Mouse (Mus musculus) ES-CJ7 (cell line): ENCODE measurements around the gene Cdkl3.

Source experiments
- DNase-seq: peaks from one replicate; pipeline ENCODE4 v3.0.0; 2011; ENCODE audit warnings: low read depth, low spot score

Gene Cdkl3

DNA sequence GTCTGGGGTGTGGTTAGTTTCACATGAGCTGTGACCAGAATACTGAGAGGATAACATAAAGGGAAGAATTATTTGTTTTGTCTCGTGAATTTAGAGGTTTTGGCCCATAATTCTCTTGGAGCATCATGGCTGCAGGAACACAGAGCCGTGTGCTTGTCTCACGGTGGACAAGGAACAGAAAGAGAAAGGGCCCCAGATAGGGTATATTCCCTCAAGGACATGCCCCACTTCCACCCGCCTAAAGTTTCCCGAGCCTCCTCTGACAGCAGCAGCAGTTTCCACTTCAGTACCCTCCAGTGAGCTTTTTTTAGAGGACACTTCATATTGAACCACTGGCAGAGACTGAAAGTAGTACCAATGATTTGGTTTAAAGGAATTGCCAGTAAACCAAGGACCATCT lies 7.5 kb downstream of the Cdkl3 start:
- DNase-seq: no peak

DNA sequence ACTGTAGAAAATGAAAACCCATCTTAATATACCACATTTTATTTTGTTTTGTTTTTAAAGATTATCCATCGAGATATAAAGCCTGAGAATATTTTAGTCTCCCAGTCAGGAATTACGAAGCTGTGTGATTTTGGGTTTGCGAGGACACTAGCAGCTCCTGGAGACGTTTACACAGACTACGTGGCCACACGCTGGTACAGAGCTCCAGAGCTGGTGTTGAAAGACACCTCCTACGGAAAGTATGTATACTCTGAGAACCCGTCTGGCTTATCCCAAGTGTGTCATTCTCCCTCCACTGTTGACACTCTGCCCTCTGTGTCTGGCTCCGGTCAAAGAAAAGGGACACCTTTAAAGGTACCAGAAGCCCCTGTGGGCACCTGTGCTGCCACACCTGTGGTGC lies 14.2 kb downstream of the Cdkl3 start:
- DNase-seq: no peak

DNA sequence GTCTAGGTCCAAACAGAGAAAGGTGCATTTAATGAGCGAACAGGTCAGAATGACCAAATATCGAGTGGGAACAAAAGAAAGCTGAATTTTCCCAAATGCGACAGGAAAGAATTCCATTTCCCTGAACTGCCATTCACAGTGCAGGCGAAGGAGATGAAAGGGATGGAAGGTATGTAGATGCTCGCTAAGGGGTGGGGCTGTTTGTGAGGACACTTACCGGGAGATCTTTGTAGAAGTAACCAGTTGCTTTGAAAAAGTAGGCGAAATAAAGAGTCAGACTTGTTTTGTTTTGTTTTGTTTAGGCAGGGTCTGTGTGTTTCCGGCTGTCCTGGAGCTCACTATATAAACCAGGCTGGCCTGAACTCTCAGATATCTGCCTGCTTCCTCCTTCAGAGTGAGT lies 28.3 kb downstream of the Cdkl3 start:
- DNase-seq: peak; percentile 57

DNA sequence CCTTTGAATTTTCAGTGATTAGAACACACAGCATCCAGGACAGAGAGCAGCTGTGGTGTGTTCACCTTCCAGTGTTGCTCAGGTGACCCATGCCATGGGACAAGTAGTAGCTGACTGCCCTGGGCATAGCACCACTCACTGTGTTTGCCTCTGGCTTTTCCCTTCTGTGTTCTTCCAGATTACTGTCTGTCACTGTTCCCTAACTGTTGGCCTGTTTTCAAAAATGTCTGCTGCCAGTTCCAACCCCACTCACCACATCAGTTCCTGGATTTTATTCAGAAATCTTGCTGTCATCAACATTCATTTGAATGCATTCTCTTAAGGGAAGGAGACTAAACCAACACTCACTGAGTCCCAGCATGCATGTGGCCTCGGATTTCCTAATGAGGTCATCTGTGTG lies 29.9 kb downstream of the Cdkl3 start:
- DNase-seq: no peak

DNA sequence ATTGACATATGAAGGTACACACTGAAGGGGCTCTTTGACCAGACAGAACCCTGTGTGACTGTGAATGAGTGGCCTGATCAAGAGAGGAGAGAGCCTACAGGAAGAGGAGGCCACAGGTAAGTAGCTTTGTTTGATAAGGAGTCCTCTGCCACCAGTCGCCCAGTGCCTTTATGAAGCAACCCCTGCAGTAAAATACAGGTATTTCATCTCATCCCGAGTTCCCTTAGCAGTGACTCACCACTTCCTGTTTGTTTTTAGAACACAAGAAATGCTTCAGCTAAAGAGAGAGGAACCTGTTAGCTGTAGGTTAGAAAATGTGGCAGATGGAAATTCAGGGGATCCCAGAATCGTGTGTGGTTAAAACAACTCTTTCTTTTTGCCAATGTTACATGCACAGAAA lies 31.9 kb downstream of the Cdkl3 start:
- no peak for DNase-seq

DNA sequence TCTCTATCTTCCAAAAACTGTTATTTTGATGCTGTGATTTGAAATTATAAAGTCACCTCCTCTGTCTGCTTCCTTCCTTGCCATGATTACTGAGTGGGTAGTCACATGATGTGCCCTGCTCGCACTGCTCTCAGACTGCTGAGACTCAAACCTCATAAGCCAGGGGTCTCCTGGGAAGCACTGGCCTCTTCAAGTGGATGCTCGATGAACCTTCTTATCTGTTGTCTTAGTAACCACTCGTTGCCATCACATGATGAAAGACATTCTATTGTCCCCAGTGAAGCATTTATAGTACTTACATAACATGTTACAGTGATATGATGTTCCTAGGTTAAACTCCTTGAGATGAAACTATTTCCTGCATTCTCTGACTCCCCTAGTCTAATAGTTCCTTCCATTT lies 33.6 kb downstream of the Cdkl3 start:
- DNase-seq: no peak

DNA sequence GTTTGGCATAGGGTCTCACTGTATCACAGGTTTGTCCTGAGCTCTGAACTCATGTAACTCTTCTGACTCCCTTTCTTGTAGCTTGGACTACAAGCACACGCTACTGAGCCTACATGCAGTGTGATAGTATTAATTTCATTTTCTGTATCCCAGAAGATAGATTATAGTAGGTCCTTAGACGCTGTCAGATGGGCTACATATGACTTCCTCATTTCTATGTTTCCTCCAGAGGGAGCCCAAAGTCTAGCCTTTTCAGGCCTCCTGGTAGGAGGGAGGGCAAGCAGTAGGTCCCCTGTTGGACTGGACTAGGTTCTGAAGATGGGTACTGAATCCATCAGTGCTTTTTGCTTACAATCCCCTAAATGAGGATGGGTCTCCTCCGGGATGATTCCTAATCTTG lies 39.2 kb downstream of the Cdkl3 start:
- no peak for DNase-seq

DNA sequence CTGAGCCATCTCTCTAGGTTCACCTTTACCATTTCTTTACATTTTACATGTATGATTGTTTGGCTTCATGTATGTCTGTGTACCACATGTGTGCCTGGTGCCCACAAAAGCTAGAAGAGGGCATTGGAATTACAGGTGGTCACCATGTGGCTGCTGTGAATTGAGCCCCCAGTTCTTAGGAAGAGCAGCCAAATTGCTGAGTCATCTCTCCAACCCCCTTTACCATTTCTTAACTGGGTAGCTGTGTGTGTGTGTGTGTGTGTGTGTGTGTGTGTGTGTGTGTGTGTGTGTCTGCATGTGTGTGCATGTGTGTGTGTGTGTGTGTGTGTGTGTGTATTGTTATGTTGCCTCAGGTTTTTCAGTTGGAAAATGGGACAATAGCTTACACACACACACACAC lies 40.1 kb downstream of the Cdkl3 start:
- no peak for DNase-seq

DNA sequence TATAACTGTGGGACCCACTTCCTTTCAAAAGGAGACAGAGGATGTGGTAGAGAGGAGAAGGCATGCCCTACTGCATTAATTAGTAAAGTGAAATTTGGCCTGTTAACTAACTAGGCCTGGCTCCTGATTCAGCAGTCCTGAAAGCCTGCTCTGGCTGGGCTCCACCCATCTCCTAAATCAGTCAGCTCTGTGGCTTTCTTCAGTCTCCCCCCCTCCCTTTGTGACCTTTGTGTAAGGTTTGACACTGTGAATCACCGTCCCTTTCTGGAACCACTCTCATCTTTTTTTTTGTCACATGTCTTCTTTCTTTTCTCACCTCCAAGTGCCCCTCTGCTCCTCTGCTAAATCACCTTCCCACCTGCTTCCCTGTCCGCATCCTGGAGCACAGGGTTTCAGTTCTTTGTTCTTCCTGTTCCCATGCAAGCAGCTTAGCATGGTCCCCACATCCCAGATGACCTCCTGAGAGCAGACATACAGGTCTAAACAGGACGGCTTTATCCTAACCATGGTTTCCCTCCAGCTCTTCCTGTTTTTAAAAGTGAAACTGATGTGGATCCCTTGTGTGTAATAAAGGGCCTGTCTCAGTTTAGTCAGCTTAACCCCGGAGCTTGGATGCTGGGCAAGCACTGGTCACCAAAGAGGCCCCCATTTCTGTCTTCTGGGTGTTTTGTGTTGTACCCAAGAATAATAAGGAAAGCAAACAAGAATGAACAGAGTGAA lies 42.6 kb downstream of the Cdkl3 start:
- peak; percentile 22 for DNase-seq

DNA sequence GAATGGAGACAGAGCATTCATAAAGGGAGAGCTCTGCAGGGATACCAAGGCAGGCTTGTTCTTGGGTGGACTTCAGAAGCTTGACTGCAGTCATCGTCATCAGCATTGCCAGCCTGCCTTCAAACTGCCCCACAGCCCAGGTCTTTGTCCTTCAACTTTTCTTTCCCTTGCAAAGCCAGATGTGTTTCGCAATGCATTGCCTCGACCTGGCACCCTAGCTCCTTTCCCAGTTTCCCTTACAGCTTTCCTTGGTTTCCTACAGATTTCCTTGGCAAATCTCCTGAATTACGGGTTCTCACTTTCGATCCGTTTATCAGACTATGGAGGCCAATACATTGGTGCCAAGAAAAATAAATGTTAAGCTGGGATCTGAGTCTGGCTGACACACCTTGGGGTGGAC lies 49.4 kb downstream of the Cdkl3 start:
- DNase-seq: no peak

DNA sequence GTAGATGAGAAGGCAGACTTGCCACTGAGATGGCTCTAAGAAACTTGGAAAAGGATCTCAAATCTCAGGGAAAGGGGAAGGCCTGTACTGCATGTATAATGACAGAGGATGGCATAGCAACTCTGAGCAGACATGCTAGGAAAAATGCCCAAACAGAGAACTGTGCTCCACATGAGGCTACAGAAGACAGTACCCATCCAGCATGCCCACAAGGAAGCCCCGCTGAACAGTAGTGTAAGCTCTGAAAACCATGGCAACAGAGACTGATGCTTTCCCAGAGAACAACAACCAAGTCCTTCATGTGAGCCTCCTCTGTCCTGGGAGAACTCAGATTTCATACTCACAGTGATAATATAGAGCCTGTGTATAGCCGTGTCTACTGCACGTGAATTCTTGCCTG lies 50.7 kb downstream of the Cdkl3 start:
- DNase-seq: no peak

DNA sequence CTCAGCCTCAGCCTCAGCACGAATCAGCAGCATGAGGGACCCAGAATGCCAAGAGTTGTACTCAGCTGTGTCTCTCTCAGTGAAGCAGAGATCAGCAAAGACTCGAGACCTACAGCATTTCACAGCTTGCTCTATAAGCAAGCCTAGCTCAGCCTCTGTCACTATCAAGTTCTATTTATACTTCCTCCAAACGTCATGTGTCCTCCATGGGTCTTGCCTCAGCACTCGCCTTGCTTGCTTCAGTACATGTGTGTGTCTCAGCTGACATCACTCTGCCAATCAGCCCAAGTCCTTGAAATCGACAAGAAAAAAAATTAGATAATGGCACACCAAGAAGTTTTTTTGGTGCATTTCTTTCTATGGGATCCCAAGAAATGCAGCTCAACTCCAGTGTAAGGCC lies 52.2 kb downstream of the Cdkl3 start:
- no peak for DNase-seq

DNA sequence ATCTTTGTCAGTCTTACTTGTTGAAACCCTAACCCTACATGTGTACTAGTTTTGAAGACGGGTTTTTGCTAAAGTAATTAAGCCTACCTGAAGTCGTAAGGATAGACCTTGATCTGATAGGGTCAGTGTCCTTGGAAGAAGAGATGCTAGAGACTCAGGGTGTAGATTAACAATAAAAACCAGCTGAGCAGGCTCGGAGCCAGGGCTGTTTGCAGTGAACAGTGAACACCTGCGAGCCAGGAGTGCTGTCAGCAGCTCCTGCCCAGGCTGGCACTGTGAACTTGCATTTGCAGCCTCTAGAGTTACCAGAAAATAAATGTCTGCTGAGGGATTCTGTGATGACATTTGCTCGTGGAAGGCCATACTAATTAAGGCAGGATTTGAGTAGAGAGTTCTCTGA lies 55.0 kb downstream of the Cdkl3 start:
- no peak for DNase-seq

DNA sequence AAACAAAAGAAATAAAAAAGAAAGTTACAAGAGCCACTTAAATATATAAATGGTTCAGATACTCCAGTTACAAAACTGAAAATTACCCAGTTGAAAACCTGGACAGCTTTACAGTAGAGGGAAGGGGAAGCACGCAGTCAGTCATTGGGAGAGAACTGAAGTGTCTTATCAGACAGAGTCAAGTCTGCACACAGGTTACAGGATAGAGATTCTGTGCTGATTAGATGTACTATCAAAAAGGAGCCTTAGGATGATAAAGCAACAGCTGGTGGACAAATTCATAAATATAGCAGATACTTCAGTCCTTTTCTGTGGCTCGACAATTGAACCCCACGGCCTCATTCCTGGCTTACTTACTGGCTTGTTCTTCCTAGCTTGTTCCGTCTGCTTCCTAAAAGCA lies 56.3 kb downstream of the Cdkl3 start:
- no peak for DNase-seq

DNA sequence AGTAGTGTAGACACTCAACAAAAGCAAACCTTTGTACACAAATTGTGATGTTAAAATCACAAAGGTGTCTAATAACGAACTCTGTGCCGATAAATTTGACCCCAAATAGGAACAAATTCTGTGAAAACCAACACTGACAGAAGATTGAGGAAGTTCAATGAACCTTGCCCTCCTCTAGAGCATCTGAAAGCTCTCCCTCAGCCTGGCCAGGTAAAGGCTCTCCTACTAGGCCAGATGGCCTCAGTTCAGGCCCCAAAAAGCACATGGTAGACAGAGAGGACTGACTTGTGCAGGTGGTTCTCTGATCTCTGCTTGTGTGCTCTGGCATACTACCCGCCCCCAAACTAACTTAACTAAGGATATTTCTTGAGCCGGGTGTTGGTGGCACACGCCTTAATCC lies 58.4 kb downstream of the Cdkl3 start:
- no peak for DNase-seq

DNA sequence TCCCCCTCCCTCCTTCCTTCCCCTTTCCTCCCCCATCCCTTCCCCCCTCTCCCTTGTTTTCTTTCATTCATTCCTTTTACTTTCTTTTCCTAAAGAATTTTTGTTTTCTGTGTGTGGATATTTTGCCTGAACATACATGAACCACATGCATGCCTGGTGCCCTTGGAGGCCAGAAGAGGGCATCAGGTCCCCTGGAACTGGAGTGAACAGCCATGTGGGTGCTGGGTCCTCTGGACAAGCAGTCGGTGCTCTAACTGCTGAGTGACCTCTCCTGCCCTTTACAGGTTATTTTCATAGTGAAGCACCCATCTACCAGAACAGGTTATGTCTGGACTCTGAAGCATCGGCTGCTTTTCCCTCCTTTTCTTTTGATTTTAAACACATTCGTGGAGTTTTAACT lies 60.4 kb downstream of the Cdkl3 start:
- no peak for DNase-seq

DNA sequence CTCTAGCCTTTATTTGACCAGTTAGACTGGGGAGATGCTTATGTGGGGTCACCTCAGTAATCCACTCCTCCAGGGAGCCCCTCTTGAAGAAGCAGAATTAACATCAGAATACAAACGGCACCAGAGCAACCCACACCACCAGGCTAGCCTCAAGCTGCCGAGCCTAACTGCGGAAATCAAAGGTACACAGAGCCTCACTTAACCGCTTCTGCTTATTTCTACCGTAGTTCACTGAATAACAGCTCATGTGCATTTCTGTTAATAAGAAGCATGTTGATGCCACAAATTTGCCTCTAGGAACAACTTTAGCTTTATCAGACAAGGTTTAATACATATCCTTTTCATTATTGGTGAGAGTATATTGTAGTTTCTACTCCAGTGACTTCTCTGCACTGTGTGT lies 61.8 kb downstream of the Cdkl3 start:
- peak; percentile 36 for DNase-seq

DNA sequence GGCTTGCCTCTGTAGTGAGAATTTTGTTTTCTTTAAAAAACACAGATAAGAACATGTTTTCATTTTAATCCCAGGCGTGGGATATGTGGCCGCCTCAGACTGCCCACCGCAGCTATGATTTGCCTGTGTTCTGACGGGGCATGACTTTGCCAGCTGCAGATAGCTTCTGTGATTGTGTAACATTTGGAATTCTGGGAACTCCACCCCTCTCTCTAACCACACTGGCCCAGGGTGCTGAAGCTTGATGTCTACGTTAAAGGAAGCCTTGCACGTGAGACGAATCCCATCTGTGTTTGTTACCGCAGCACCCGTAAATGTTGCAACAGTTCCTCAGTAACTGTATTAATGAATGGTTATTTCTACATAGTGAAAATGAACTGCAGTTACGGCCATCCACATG lies 67.7 kb downstream of the Cdkl3 start:
- DNase-seq: no peak

DNA sequence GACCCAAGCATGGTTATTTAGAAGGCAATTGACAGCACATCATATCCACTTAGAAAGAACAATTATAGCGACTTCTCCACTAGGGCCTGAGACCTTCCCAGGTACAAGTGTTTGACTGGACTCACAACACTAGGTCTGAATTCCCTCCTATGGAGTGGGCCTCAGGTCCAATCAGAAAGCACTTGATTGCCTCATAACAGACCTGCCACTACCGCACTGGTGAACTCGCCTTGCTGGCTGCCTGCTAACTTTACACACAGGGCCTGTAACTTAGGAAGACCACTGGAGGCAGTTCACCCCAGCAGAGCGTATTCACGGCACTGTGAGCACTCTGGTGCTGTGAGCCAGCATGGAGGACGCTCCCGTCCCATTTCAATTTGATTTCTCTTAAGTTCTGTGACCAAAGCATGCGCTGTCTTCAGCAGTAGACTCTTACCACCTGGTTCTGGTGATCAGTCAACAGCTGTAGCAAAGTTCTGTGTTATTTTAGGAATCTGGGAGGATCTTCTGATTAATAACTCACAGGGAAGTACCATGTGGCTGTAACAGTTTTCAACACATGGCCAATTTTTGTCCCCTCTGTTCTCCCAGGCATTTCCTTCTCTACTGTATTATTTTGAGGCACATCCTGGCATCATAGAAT lies 69.6 kb downstream of the Cdkl3 start:
- peak; percentile 42 for DNase-seq

DNA sequence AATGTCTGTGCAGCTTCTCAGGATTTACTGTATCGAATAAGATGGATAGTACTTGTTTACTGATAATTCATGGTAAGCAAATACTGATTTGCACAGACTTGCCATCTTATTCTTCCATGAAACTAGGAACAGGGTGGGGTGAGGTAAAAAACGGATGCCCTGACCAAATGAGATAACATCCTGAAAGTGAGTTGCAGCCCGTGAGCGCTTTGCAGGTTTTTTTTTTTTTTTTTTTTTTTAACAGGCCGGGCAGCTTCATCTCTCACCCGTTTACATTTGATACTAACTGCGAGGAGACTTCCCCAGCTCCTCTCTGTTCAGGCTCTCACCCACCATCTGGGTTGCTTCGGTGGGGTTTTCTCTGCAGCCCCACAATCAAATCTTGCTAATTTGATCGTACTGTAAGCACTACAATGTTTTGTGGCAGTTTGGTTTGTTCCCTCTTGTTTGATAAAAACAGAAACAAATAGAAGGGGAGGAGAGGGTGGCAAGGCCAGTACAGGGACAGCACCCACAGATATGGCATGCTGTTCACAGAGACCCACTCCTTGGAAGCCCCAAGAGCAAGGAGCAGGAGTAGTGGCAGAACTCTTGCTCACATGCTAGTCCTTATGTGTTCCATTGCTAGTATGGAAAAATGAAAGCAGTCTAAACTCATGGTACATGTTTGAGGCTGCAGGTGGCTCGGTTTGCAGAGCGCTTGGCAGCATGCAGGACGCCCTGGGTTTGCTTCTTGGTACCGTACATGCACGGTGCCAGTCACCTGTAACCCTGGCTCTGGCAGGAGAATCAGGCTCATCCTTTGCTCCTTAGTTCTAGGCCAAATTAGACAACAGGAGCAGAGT lies 70.8 kb downstream of the Cdkl3 start:
- no peak for DNase-seq

DNA sequence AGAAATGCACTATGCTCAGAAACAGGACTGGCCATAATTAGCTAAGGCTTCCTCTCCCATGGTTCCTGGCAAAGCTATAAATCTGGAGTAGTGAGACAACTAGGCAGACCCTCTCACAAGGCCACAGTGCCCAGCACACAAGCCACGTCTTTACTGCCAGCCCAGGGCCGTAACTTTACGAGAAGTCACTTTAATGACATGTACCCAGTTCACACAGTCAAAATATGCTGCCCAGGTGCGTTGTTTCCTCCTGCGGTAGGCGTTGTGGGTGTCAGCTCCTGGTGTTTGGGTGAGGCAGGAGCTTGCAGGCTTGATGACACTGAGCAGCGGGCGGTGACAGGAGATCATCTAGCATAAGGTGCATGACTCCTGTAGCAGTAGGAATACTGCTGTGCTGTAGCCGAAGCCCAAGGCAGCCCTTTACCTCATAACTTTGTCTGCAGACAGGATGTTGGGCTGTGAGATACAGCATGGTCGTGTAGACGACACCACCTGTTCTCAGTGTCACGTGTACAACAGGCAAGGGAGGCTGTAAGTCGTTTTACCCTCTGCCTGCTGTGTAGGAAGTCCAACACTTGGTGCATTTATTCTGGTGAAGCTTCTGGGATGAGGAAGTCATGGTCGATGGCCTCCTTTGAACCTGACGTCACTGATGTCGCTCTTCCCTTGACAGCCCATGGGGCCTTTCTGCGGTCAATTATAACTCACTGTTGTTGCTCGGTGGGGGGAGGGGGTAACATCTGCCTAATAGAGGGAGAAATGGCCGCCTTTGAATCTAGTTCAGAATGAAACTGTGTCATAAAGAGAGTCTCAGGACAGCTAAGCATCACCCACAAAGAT lies 72.0 kb downstream of the Cdkl3 start:
- DNase-seq: no peak
